In the genomic region with DNA sequence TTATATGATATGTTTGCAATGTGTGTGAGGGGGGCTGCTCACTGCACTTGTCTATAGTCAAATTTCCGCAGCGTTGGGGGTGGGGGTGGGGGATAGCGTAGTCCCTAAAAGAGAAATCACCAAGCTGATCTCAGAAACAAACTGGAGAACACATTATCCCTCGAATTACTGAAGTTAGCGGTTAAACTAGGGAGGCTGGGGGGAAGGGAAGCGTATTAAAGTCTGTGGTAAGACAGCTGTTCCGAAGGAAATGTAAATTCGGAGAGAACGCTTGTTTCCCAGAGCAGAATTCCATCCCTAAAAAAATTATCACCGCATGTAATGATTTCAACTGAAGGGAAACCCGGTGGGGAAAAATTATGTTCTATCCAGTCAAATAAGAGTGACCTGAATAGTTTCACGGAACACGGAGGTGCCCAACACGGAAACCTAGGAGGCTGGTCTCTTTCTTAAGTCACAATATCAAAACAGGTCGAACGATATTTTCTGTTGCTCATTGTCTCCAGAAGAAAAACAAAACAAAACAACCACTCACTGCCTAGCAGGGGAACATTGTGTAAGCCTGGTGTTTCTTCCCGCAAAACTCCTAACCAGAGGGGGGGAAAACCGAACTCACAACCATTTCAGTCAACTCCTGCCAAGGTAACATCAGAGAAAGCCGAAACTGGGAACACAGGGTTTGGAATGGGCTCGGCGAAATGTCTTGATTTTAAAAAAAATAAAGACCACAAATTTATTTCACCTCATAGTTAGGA, we compare ENCODE assay signal across 8 mouse cellular contexts. TPM values are rescaled to one million over a fixed set of nuclear protein-coding genes. Genes with fewer than 3 reads are reported as not detected.
DNase-seq lines count a peak whose midpoint lies in the region; ATAC-seq and TF ChIP-seq lines count a peak whose summit lies in the region.
"Had no signal": no experiment of that assay in that cellular context is flagged by ENCODE, and none has a peak within 500 bp of the region (broad histone marks: within the 10 kb centered on the region; RNA-seq: fewer than 3 reads in every experiment).

No protein-coding gene starts in this region.

- no peaks in the 10 kb centered on the region for H3K9me3 ChIP-seq in forebrain, embryonic 12.5 days
- no peaks in the 10 kb centered on the region for H3K9me3 ChIP-seq in limb, embryonic 15.5 days
- H3K9me3 ChIP-seq in stomach, embryonic 14.5 days (ENCODE audit: control insufficient read depth, low read depth, low read length): no peaks in the 10 kb centered on the region

- no peak for TF ChIP-seq CTCF in left cerebral cortex, adult 2 months (IDR thresholded peaks at IDR 0.05)

- peaks cover 28% of the 10 kb centered on the region for H3K4me1 ChIP-seq in forebrain, embryonic 12.5 days
- peaks cover 26% of the 10 kb centered on the region for H3K4me1 ChIP-seq in limb, embryonic 15.5 days
- peaks cover 8% of the 10 kb centered on the region for H3K4me1 ChIP-seq in stomach, embryonic 14.5 days (ENCODE audit: control insufficient read depth, insufficient read depth, low read length)

- no peaks in the 10 kb centered on the region for H3K36me3 ChIP-seq in forebrain, embryonic 12.5 days (replicated peaks)
- no peaks in the 10 kb centered on the region for H3K36me3 ChIP-seq in limb, embryonic 15.5 days
- no peaks in the 10 kb centered on the region for H3K36me3 ChIP-seq in stomach, embryonic 14.5 days (ENCODE audit: control insufficient read depth, insufficient read depth, low read length)

- H3K4me2 ChIP-seq in forebrain, embryonic 12.5 days: peak overlapping the region; percentile 98
- H3K4me2 ChIP-seq in limb, embryonic 15.5 days: peak overlapping the region; percentile 95
- peak overlapping the region; percentile 94 for H3K4me2 ChIP-seq in stomach, embryonic 14.5 days (replicated peaks; ENCODE audit: low read depth, low read length)

- peaks cover 82% of the 10 kb centered on the region for H3K27me3 ChIP-seq in forebrain, embryonic 12.5 days
- peaks cover 67% of the 10 kb centered on the region for H3K27me3 ChIP-seq in limb, embryonic 15.5 days
- peaks cover 16% of the 10 kb centered on the region for H3K27me3 ChIP-seq in stomach, embryonic 14.5 days (ENCODE audit: control insufficient read depth, insufficient read depth, low read length)

- no peak overlapping the region for H3K27ac ChIP-seq in left cerebral cortex, adult 2 months
- H3K27ac ChIP-seq in forebrain, embryonic 12.5 days: no peak overlapping the region
- no peak overlapping the region for H3K27ac ChIP-seq in limb, embryonic 15.5 days
- no peak overlapping the region for H3K27ac ChIP-seq in stomach, embryonic 14.5 days (ENCODE audit: low read length)

- intact Hi-C loops in left cerebral cortex, adult 2 months (cut with DNase I): no loop called here

- WGBS in forebrain, embryonic 12.5 days: 1% methylated on average over 21 of the region's 21 CpGs
- WGBS in limb, embryonic 15.5 days: 1% methylated on average over 21 of the region's 21 CpGs
- under 1% methylated on average over 21 of the region's 21 CpGs for WGBS in stomach, embryonic 14.5 days

- peak overlapping the region; percentile 58; the same call in 1 of the 2 replicates for H3K4me3 ChIP-seq in left cerebral cortex, adult 2 months
- peak overlapping the region; percentile 57 for H3K4me3 ChIP-seq in forebrain, embryonic 12.5 days (replicated peaks)
- peak overlapping the region; percentile 56 for H3K4me3 ChIP-seq in limb, embryonic 15.5 days
- H3K4me3 ChIP-seq in stomach, embryonic 14.5 days (ENCODE audit: low read depth, low read length): peak overlapping the region; percentile 47

- no peak overlapping the region for H3K9ac ChIP-seq in forebrain, embryonic 12.5 days
- H3K9ac ChIP-seq in limb, embryonic 15.5 days: 0 out of 2 replicates have a peak overlapping the region, but pooled peaks have one; percentile 31
- H3K9ac ChIP-seq in stomach, embryonic 14.5 days (replicated peaks; ENCODE audit: low read depth, low read length): no peak overlapping the region

- no peak for DNase-seq in left cerebral cortex, adult 2 months (ENCODE audit: extremely low spot score in 1 of 2, low spot score in 2 of 2)
- DNase-seq in left cerebral cortex, adult 18-20 months (ENCODE audit: low spot score in 2 of 2): no peak
- DNase-seq in adrenal gland, postnatal 4 days (ENCODE audit: low spot score in 2 of 2): no peak
- no peak for DNase-seq in urinary bladder, postnatal 10 days (ENCODE audit: low spot score)

- no peak for ATAC-seq in forebrain, embryonic 12.5 days (ENCODE audit: low FRiP score)
- no peak for ATAC-seq in limb, embryonic 15.5 days (ENCODE audit: insufficient number of reproducible peaks, low FRiP score, low TSS enrichment, low read depth)
- no peak for ATAC-seq in stomach, embryonic 14.5 days (ENCODE audit: insufficient number of reproducible peaks, insufficient read depth, low FRiP score, low read depth)

RNA-seq across cellular contexts. Expression of gene Lgr5, which starts 1.9 kb away (rescaled TPM):
- total RNA-seq in left cerebral cortex, adult 2 months (2021): 1 to 10 TPM; 3.2 to 6.2 TPM
- 1 to 10 TPM; 4.4 to 4.9 TPM for total RNA-seq in left cerebral cortex, adult 18-20 months (2021)
- polyA plus RNA-seq in forebrain, embryonic 12.5 days (2016; fragmentation: Nextera tagmentation; extraction: Ambion mirVana): 1.2 and 2.0 TPM in 2 replicates
- polyA plus RNA-seq in limb, embryonic 15.5 days (2015; fragmentation: Nextera tagmentation; extraction: Ambion mirVana): 9.3 and 11.8 TPM in 2 replicates
- 3.5 and 4.6 TPM in 2 replicates for polyA plus RNA-seq in stomach, embryonic 14.5 days (2014; fragmentation: Nextera tagmentation; extraction: Ambion mirVana)
- total RNA-seq in adrenal gland, postnatal 4 days (2021): 10 to 100 TPM; 33.8 to 33.9 TPM

RNA-seq across cellular contexts. Expression of gene A930009A15Rik, which starts 15.9 kb away (rescaled TPM):
- under 1 TPM in 1 of 2 experiments, not detected in 1; 0.70 TPM for total RNA-seq in left cerebral cortex, adult 2 months (2021)
- not detected for total RNA-seq in left cerebral cortex, adult 18-20 months (2021)
- polyA plus RNA-seq in forebrain, embryonic 12.5 days (2016; fragmentation: Nextera tagmentation; extraction: Ambion mirVana): not detected in 2 replicates
- not detected in 2 replicates for polyA plus RNA-seq in limb, embryonic 15.5 days (2015; fragmentation: Nextera tagmentation; extraction: Ambion mirVana)
- not detected in 2 replicates for polyA plus RNA-seq in stomach, embryonic 14.5 days (2014; fragmentation: Nextera tagmentation; extraction: Ambion mirVana)
- total RNA-seq in adrenal gland, postnatal 4 days (2021): not detected
- total RNA-seq: hematopoietic stem cell, adult 5-6 weeks had no signal

Comparison
In these comparisons a context has a peak if more than half of its experiments do, and no peak if none do; other contexts are left out.
1. RNA of gene Lgr5, which starts 1.9 kb away (total RNA-seq): 33.8 to 33.9 TPM in adrenal gland, postnatal 4 days; 3.2 to 6.2 TPM in left cerebral cortex, adult 2 months and 4.4 to 4.9 TPM in left cerebral cortex, adult 18-20 months; every median in the first group is over 4 times any median in the second.
2. Peak in every context shown above with its lines, with median percentiles within 50 percentile points of each other: H3K4me3 ChIP-seq and H3K4me2 ChIP-seq.